Mouse (Mus musculus) heart, embryonic 10.5 days (tissue): ENCODE data around the gene Ceacam2. TPM values are rescaled to one million over a fixed set of nuclear protein-coding genes. Genes with fewer than 3 reads are reported as not detected.
"Not testable (repeated sequence)": the region's sequence is repeated elsewhere in the genome, so short reads cannot be mapped to it uniquely, and the experiment has no call there.

Source experiments
- DNase-seq: peaks from one replicate; pipeline ENCODE4 v3.0.0-alpha.2; 2017; ENCODE audit warnings: low spot score
- H3K27ac ChIP-seq: fragments of 300-500 bp; sonication (generic); 2 replicates; pipeline ENCODE4 v1.5.1; 2016; ENCODE audit warnings: mild to moderate bottlenecking
- H3K27me3 ChIP-seq: fragments of 300-500 bp; sonication (generic); 2 replicates; pipeline ENCODE4 v1.6.1; 2016; ENCODE audit warnings: mild to moderate bottlenecking; ENCODE audit not compliant: poor library complexity, insufficient read depth, severe bottlenecking
- H3K36me3 ChIP-seq: fragments of 300-500 bp; sonication (generic); 2 replicates; pipeline ENCODE4 v1.6.1; 2016; ENCODE audit warnings: mild to moderate bottlenecking, moderate library complexity
- H3K4me1 ChIP-seq: fragments of 300-500 bp; sonication (generic); 2 replicates; pipeline ENCODE4 v1.6.1; 2016; ENCODE audit warnings: mild to moderate bottlenecking
- H3K4me3 ChIP-seq: fragments of 300-500 bp; sonication (generic); 2 replicates; pipeline ENCODE4 v1.5.1; 2016; ENCODE audit warnings: mild to moderate bottlenecking, moderate library complexity
- H3K9me3 ChIP-seq: fragments of 300-500 bp; sonication (generic); 2 replicates; pipeline ENCODE4 v1.6.1; 2016; ENCODE audit warnings: mild to moderate bottlenecking, moderate library complexity
- WGBS: fragments of 180-500 bp; shearing (Covaris S2); methylation state at CpG from one replicate; pipeline ENCODE4 v1.1.7; 2016; 5-methylcytosine and 5-hydroxymethylcytosine counted together
- polyA plus RNA-seq: library from polyadenylated mRNA; unstranded; fragments of >200 nt; fragmentation: Nextera tagmentation; extraction: Ambion mirVana; gene quantifications from 2 replicates; pipeline ENCODE4 v1.2.1, GENCODE M21; 2016

Ceacam2 gene
- polyA plus RNA-seq, 1 experiment from 2014 or later, result not detected

- H3K36me3 ChIP-seq, H3K27me3 ChIP-seq, H3K4me3 ChIP-seq, DNase-seq, H3K4me1 ChIP-seq, H3K9me3 ChIP-seq, H3K27ac ChIP-seq: not testable (repeated sequence)
- WGBS, result 19% methylated on average over 5 of the region's 5 CpGs
Observed at GRCm38 (mm10) chr7:25477091-25477751, 62.4 kb downstream of the Ceacam2 start, which contains the start of gene Ceacam1. Gene Ceacam1, minus strand, starts transcription at chr7:25477603.

- H3K9me3 ChIP-seq, H3K4me3 ChIP-seq, H3K27me3 ChIP-seq, H3K4me1 ChIP-seq, H3K36me3 ChIP-seq, H3K27ac ChIP-seq, DNase-seq: not testable (repeated sequence)
- WGBS, result 82% methylated on average over 6 of the region's 6 CpGs
Observed at GRCm38 (mm10) chr7:25471821-25472220, 67.8 kb downstream of the Ceacam2 start.

Other genes with a start within 250 kb of the Ceacam2 start
- 147 and 189 TPM in 2 replicates for gene Pafah1b3, start 241.9 kb downstream of the Ceacam2 start, polyA plus RNA-seq
- gene Prr19, start 238.4 kb downstream of the Ceacam2 start, polyA plus RNA-seq, result 0.26 and 0.65 TPM in 2 replicates
- 0.09 and 0.63 TPM in 2 replicates for gene Tmem145, start 233.8 kb downstream of the Ceacam2 start, polyA plus RNA-seq
- 10.4 and 11.2 TPM in 2 replicates for gene Megf8, start 222.7 kb downstream of the Ceacam2 start, polyA plus RNA-seq
- not detected in 2 replicates for gene Cnfn, start 170.1 kb downstream of the Ceacam2 start, polyA plus RNA-seq
- 3.3 and 4.7 TPM in 2 replicates for gene Lipe, start 141.1 kb downstream of the Ceacam2 start, polyA plus RNA-seq
- gene Cxcl17, start 127.0 kb downstream of the Ceacam2 start, polyA plus RNA-seq, result 0.32 and 0.36 TPM in 2 replicates
- gene Ceacam1, start 62.3 kb downstream of the Ceacam2 start, polyA plus RNA-seq, result 1.3 and 1.6 TPM in 2 replicates
- gene Erich4, start 76.0 kb upstream of the Ceacam2 start, polyA plus RNA-seq, result not detected in 2 replicates
- gene Dmac2, start 79.6 kb upstream of the Ceacam2 start, polyA plus RNA-seq, result 48.9 and 54.6 TPM in 2 replicates
- gene B3gnt8, start 86.8 kb upstream of the Ceacam2 start, polyA plus RNA-seq, result 5.2 and 5.4 TPM in 2 replicates
- gene Bckdha, start 119.1 kb upstream of the Ceacam2 start, polyA plus RNA-seq, result 51.7 and 51.8 TPM in 2 replicates
- gene Exosc5, start 119.3 kb upstream of the Ceacam2 start, polyA plus RNA-seq, result 50.6 and 74.8 TPM in 2 replicates
- gene Tmem91, start 135.3 kb upstream of the Ceacam2 start, polyA plus RNA-seq, result 1.1 and 1.9 TPM in 2 replicates
- gene B9d2, start 140.9 kb upstream of the Ceacam2 start, polyA plus RNA-seq, result 34.2 and 35.8 TPM in 2 replicates
- 4.1 and 4.8 TPM in 2 replicates for gene Tgfb1, start 147.1 kb upstream of the Ceacam2 start, polyA plus RNA-seq
- 30.1 and 30.2 TPM in 2 replicates for gene Ccdc97, start 179.2 kb upstream of the Ceacam2 start, polyA plus RNA-seq
- gene Hnrnpul1, start 214.9 kb upstream of the Ceacam2 start, polyA plus RNA-seq, result 45.3 and 54.6 TPM in 2 replicates
- gene Axl, start 248.8 kb upstream of the Ceacam2 start, polyA plus RNA-seq, result 53.3 and 54.3 TPM in 2 replicates